Comparison of ENCODE assay signal across 24 mouse cellular contexts in the genomic region with DNA sequence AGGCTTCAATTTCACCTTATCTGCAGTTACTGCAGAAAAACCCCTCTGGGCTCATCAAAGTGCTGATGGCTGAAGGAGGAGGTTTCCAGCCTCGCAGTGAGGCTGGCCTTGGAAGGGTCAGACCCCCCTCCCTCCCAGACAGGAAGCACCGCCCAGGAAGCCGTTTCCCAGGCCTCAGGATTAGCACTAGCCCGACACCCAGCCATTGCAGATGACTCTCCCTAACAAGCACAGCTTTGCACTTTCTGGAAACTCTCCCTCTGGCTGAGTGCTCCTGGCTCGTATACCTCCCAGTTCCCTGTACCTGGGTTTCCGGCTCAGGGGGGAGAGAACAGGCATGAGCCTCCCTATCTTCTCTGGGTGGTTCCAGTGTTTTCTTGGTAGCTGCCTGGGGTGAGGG. TPM values are rescaled to one million over a fixed set of nuclear protein-coding genes. Genes with fewer than 3 reads are reported as not detected.
A peak's percentile ranks its signal among the peaks of the same experiment; 100 is the strongest.
DNase-seq lines count a peak whose midpoint lies in the region; ATAC-seq lines count a peak whose summit lies in the region.
"Had no signal": no experiment of that assay in that cellular context is flagged by ENCODE, and none has a peak within 500 bp of the region (broad histone marks: within the 10 kb centered on the region; RNA-seq: fewer than 3 reads in every experiment).

No protein-coding gene starts in this region.

- DNase-seq in heart, embryonic 10.5 days (ENCODE audit: low spot score): no peak
- DNase-seq in heart, adult 8-10 months (ENCODE audit: low spot score): no peak
- peak; percentile 7 to 8 for DNase-seq in kidney, postnatal 36 days
- no peak for DNase-seq in kidney, adult 11 months
- peak; percentile 15 for DNase-seq in 416B (ENCODE audit: low read depth)
- DNase-seq in limb, embryonic 10.5 days (ENCODE audit: low spot score): no peak
- DNase-seq in embryo, embryonic 10 days (ENCODE audit: low spot score): no peak
- DNase-seq: adrenal gland, adult 2 months; cerebellum, adult 8-10 months; gastrocnemius, postnatal 10 days; heart, adult 2 months; lung, adult 2 months; right cerebral cortex, postnatal 14 days; spleen, adult 18-20 months; thymus, postnatal 25 days had no signal

- no peak for ATAC-seq in monocyte, adult 5-6 weeks (replicated peaks; ENCODE audit: insufficient number of reproducible peaks, low FRiP score, low TSS enrichment, poor library complexity, severe bottlenecking)
- ATAC-seq: forebrain, embryonic 13.5 days; intestine, embryonic 15.5 days had no signal

- WGBS in heart, embryonic 10.5 days: 25% methylated on average over 6 of the region's 6 CpGs
- 26% methylated on average over 6 of the region's 6 CpGs for WGBS in limb, embryonic 10.5 days

- no peaks in the 10 kb centered on the region for H3K27me3 ChIP-seq in heart, embryonic 10.5 days (ENCODE audit: insufficient read depth, poor library complexity, severe bottlenecking)
- no peaks in the 10 kb centered on the region for H3K27me3 ChIP-seq in limb, embryonic 10.5 days (ENCODE audit: low read depth, poor library complexity, severe bottlenecking)
- H3K27me3 ChIP-seq: CH12.LX; forebrain, embryonic 13.5 days; hindbrain, embryonic 15.5 days; intestine, embryonic 15.5 days; midbrain, embryonic 15.5 days had no signal

- peaks cover 4% of the 10 kb centered on the region; the same call in 1 of the 2 replicates for H3K4me1 ChIP-seq in heart, embryonic 10.5 days
- H3K4me1 ChIP-seq in limb, embryonic 10.5 days: peaks cover 16% of the 10 kb centered on the region
- H3K4me1 ChIP-seq: forebrain, embryonic 13.5 days; hindbrain, embryonic 15.5 days; intestine, embryonic 15.5 days; midbrain, embryonic 15.5 days had no signal

- no peak overlapping the region for H3K4me3 ChIP-seq in heart, embryonic 10.5 days
- H3K4me3 ChIP-seq in limb, embryonic 10.5 days: no peak overlapping the region
- H3K4me3 ChIP-seq: embryonic facial prominence, embryonic 12.5 days; erythroblast, embryonic 14.5 days; forebrain, embryonic 13.5 days; heart, adult 2 months; hindbrain, embryonic 15.5 days; intestine, embryonic 15.5 days; midbrain, embryonic 15.5 days; neural tube, embryonic 15.5 days had no signal

- H3K27ac ChIP-seq in heart, embryonic 10.5 days: 0 out of 2 replicates have a peak overlapping the region, but pooled peaks have one; percentile 12
- H3K27ac ChIP-seq in limb, embryonic 10.5 days: peak overlapping the region; percentile 66
- H3K27ac ChIP-seq: embryonic facial prominence, embryonic 12.5 days; forebrain, embryonic 13.5 days; heart, adult 2 months; hindbrain, embryonic 15.5 days; intestine, embryonic 15.5 days; midbrain, embryonic 15.5 days; neural tube, embryonic 15.5 days had no signal

- H3K36me3 ChIP-seq in heart, embryonic 10.5 days: no peaks in the 10 kb centered on the region
- H3K36me3 ChIP-seq in limb, embryonic 10.5 days: no peaks in the 10 kb centered on the region
- H3K36me3 ChIP-seq: embryonic facial prominence, embryonic 12.5 days; hindbrain, embryonic 15.5 days; intestine, embryonic 15.5 days; midbrain, embryonic 15.5 days; neural tube, embryonic 15.5 days had no signal

- H3K9me3 ChIP-seq in heart, embryonic 10.5 days: no peaks in the 10 kb centered on the region
- no peaks in the 10 kb centered on the region for H3K9me3 ChIP-seq in limb, embryonic 10.5 days (replicated peaks)
- H3K9me3 ChIP-seq: embryonic facial prominence, embryonic 12.5 days; forebrain, embryonic 13.5 days; hindbrain, embryonic 15.5 days; intestine, embryonic 15.5 days; midbrain, embryonic 15.5 days; neural tube, embryonic 15.5 days had no signal

RNA-seq across cellular contexts. Expression of gene Ttc32, which starts 21.0 kb away (rescaled TPM):
- 11.8 and 14.4 TPM in 2 replicates for polyA plus RNA-seq in heart, embryonic 10.5 days (2016; fragmentation: Nextera tagmentation; extraction: Ambion mirVana)
- total RNA-seq in heart, adult 8-10 months (2022): 10 to 100 TPM; 28.7 to 30.4 (median 28.8) TPM
- polyA plus RNA-seq in limb, embryonic 10.5 days (2016; fragmentation: Nextera tagmentation; extraction: Ambion mirVana): 14.8 and 15.0 TPM in 2 replicates
- total RNA-seq in monocyte, adult 5-6 weeks (2017): 8.6 to 16.4 TPM (median 15.7 TPM) in 3 replicates

Comparison
In these comparisons a context has a peak if more than half of its experiments do, and no peak if none do; other contexts are left out.
1. DNase-seq: peak in kidney, postnatal 36 days (2 of 2) and 416B (single experiment); none in heart, embryonic 10.5 days (single experiment), heart, adult 8-10 months (single experiment), kidney, adult 11 months (single experiment), limb, embryonic 10.5 days (single experiment) and embryo, embryonic 10 days (single experiment).